Mouse (Mus musculus) neural tube, embryonic 14.5 days (tissue): Measurements from ENCODE around the gene Mex3a. TPM values are rescaled to one million over a fixed set of nuclear protein-coding genes. Genes with fewer than 3 reads are reported as not detected.

Experiments used
- ATAC-seq: fragments of 200-750 bp; cut with Nextera tagmentation; 2 replicates; pipeline ENCODE4 v1.8.0; 2017; ENCODE audit warnings: low read depth, mild to moderate bottlenecking, moderate TSS enrichment, moderate library complexity
- H3K27ac ChIP-seq: fragments of 300-500 bp; sonication (generic); 2 replicates; pipeline ENCODE4 v1.5.1; 2014; ENCODE audit warnings: low read depth, mild to moderate bottlenecking, control low read depth, low read length, moderate library complexity, mixed read lengths
- H3K27me3 ChIP-seq: fragments of 300-500 bp; sonication (generic); 2 replicates; pipeline ENCODE4 v1.6.1; 2014; ENCODE audit warnings: low read length; ENCODE audit not compliant: control insufficient read depth, insufficient read depth
- H3K36me3 ChIP-seq: fragments of 300-500 bp; sonication (generic); 2 replicates; pipeline ENCODE4 v1.6.1; 2014; ENCODE audit warnings: low read length, mixed read lengths; ENCODE audit not compliant: control insufficient read depth, insufficient read depth
- H3K4me1 ChIP-seq: fragments of 300-500 bp; sonication (generic); 2 replicates; pipeline ENCODE4 v1.6.1; 2014; ENCODE audit warnings: low read length; ENCODE audit not compliant: control insufficient read depth, insufficient read depth
- H3K4me2 ChIP-seq: fragments of 300-500 bp; sonication (generic); 2 replicates; pipeline ENCODE4 v1.6.1; 2014; ENCODE audit warnings: mild to moderate bottlenecking, low read depth, low read length, control low read depth
- H3K4me3 ChIP-seq: fragments of 300-500 bp; sonication (generic); 2 replicates; pipeline ENCODE4 v1.5.1; 2014; ENCODE audit warnings: low read depth, low read length, control low read depth, mixed read lengths
- H3K9ac ChIP-seq: fragments of 300-500 bp; sonication (generic); replicated peaks from 2 replicates; pipeline ENCODE4 v1.6.1; 2014; ENCODE audit warnings: low read depth, mild to moderate bottlenecking, control low read depth, low read length, mixed read lengths
- H3K9me3 ChIP-seq: fragments of 300-500 bp; sonication (generic); 2 replicates; pipeline ENCODE4 v1.6.1; 2016; ENCODE audit warnings: low read length; ENCODE audit not compliant: control insufficient read depth
- whole genome bisulfite sequencing: fragments of 180-500 bp; shearing (Covaris S2); extraction: QIAGEN DNeasy Blood & Tissue Kit; methylation state at CpG from one replicate; pipeline ENCODE4 v1.1.7; 2014; 5-methylcytosine and 5-hydroxymethylcytosine counted together
- polyA plus RNA-seq: library from polyadenylated mRNA; unstranded; fragments of >200 nt; fragmentation: Nextera tagmentation; extraction: Ambion mirVana; gene quantifications from 2 replicates; pipeline ENCODE4 v1.2.1, GENCODE M21; 2014

The Mex3a gene
- polyA plus RNA-seq, 1 experiment from 2014 or later, result 34.0 TPM

GRCm38 (mm10) chr3:88529204-88530000 is 2.8 kb upstream of the Mex3a start:
- no peak for ATAC-seq
- H3K27ac ChIP-seq, result peak overlapping the region; percentile 98
- H3K4me1 ChIP-seq, result peaks cover 37% of the 10 kb centered on the region
- H3K4me3 ChIP-seq, result peak overlapping the region; percentile 96
- peak overlapping the region; percentile 99 for H3K9ac ChIP-seq
- no peaks in the 10 kb centered on the region for H3K27me3 ChIP-seq
- no peaks in the 10 kb centered on the region for H3K9me3 ChIP-seq
- peak overlapping the region; percentile 77 for H3K4me2 ChIP-seq
- WGBS, result 28% methylated on average over 7 of the region's 7 CpGs
- no peaks in the 10 kb centered on the region for H3K36me3 ChIP-seq

- no peaks in the 10 kb centered on the region for H3K27me3 ChIP-seq
- peak overlapping the region; percentile 77 for H3K4me2 ChIP-seq
- peak overlapping the region; percentile 99 for H3K9ac ChIP-seq
- H3K27ac ChIP-seq, result peak overlapping the region; percentile 98
- no peak for ATAC-seq
- no peaks in the 10 kb centered on the region for H3K36me3 ChIP-seq
- peaks cover 46% of the 10 kb centered on the region for H3K4me1 ChIP-seq
- WGBS, result 7% methylated on average over 11 of the region's 11 CpGs
- peak overlapping the region; percentile 96 for H3K4me3 ChIP-seq
- no peaks in the 10 kb centered on the region for H3K9me3 ChIP-seq
These were observed 1.9 kb upstream of the Mex3a start for GRCm38 (mm10) chr3:88530082-88530864.

GRCm38 (mm10) chr3:88531348-88532298 is 572 bp upstream of the Mex3a start:
- peaks cover 56% of the 10 kb centered on the region for H3K4me1 ChIP-seq

GRCm38 (mm10) chr3:88532689-88533511 is 705 bp downstream of the Mex3a start:
- Histone ChIP-seq H3K4me1 (peaks cover 60% of the 10 kb centered on the region), H3K27ac (peak overlapping the region; percentile 98), H3K4me2 (peak overlapping the region; percentile 77), H3K9me3 (no peaks in the 10 kb centered on the region), H3K27me3 (no peaks in the 10 kb centered on the region), H3K36me3 (peaks cover 22% of the 10 kb centered on the region), H3K9ac (peak overlapping the region; percentile 99), H3K4me3 (peak overlapping the region; percentile 96)
- WGBS, result under 1% methylated on average over 33 of the region's 40 CpGs
- peak; percentile 26 for ATAC-seq

More at GRCm38 (mm10) chr3:88531348-88532298, 572 bp upstream of the Mex3a start:
- Histone ChIP-seq H3K27ac (peak overlapping the region; percentile 98), H3K9me3 (no peaks in the 10 kb centered on the region), H3K36me3 (peaks cover 9% of the 10 kb centered on the region), H3K4me3 (peak overlapping the region; percentile 96), H3K27me3 (no peaks in the 10 kb centered on the region), H3K4me2 (peak overlapping the region; percentile 77), H3K9ac (peak overlapping the region; percentile 99)
- WGBS, result under 1% methylated on average over 58 of the region's 63 CpGs
- ATAC-seq, result peak; percentile 78

GRCm38 (mm10) chr3:88533706-88534105 is 1.5 kb downstream of the Mex3a start:
- H3K36me3 ChIP-seq, result peaks cover 30% of the 10 kb centered on the region
- H3K9ac ChIP-seq, result peak overlapping the region; percentile 99
- WGBS, result 3% methylated on average over 5 of the region's 5 CpGs
- peak overlapping the region; percentile 77 for H3K4me2 ChIP-seq
- H3K27ac ChIP-seq, result peak overlapping the region; percentile 98
- H3K4me3 ChIP-seq, result peak overlapping the region; percentile 96
- H3K9me3 ChIP-seq, result no peaks in the 10 kb centered on the region
- peak; percentile 0; the same call in 1 of the 2 replicates for ATAC-seq
- H3K4me1 ChIP-seq, result peaks cover 62% of the 10 kb centered on the region
- H3K27me3 ChIP-seq, result no peaks in the 10 kb centered on the region

- Histone ChIP-seq H3K27me3 (no peaks in the 10 kb centered on the region), H3K4me3 (peak overlapping the region; percentile 96), H3K4me1 (peaks cover 55% of the 10 kb centered on the region), H3K9ac (peak overlapping the region; percentile 99), H3K4me2 (peak overlapping the region; percentile 77), H3K36me3 (peaks cover 37% of the 10 kb centered on the region), H3K9me3 (no peaks in the 10 kb centered on the region), H3K27ac (no peak overlapping the region)
- ATAC-seq, result no peak
- WGBS, result 15% methylated on average over 3 of the region's 3 CpGs
These were observed 2.8 kb downstream of the Mex3a start for GRCm38 (mm10) chr3:88535005-88535404.

GRCm38 (mm10) chr3:88535527-88535926 is 3.3 kb downstream of the Mex3a start:
- H3K4me1 ChIP-seq, result peaks cover 50% of the 10 kb centered on the region
- H3K27ac ChIP-seq, result no peak overlapping the region
- H3K9ac ChIP-seq, result peak overlapping the region; percentile 99
- H3K27me3 ChIP-seq, result no peaks in the 10 kb centered on the region
- 44% methylated on average over 4 of the region's 4 CpGs for WGBS
- H3K4me2 ChIP-seq, result peak overlapping the region; percentile 77
- ATAC-seq, result no peak
- H3K4me3 ChIP-seq, result peak overlapping the region; percentile 96
- no peaks in the 10 kb centered on the region for H3K9me3 ChIP-seq
- peaks cover 39% of the 10 kb centered on the region for H3K36me3 ChIP-seq
